Mouse (Mus musculus): ENCODE measurements around the gene Erbb2.

GRCm38 (mm10) chr11:98408872-98409271 lies 3.4 kb upstream of the Erbb2 start:
- TF ChIP-seq POLR2A (IDR thresholded peaks at IDR 0.05; ENCODE audit: low read depth, low read length) (no peak), CTCF (IDR thresholded peaks at IDR 0.05; ENCODE audit: extremely low read depth, insufficient read depth, insufficient read length, insufficient replicate concordance) (no peak)

Data from spleen, adult 2 months (tissue).